Mouse (Mus musculus): ENCODE measurements around the gene Pappa2.

Pappa2 gene

GRCm38 (mm10) chr1:158765842-158766241 is 214.4 kb downstream of the Pappa2 start:
- DNase-seq (ENCODE audit: low spot score): no peak

DNA sequence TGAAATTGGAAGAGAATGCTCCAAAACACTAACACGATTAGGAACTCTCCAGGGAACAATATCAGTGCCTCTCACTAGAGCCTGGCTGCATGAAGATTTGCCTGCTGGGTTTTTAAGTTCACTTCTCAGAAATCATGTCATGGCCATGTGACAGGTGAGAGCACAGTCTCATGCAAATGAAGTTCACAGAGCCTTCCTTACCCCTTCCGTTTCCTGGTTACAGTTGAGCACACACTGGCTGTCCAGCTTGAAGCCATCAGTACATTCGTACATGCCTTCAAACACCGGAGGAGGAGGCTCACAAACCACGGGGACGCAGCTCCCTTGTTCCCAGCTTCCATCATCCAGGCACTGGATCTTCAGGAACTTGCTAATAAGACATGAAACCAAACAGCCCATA is 215.6 kb downstream of the Pappa2 start:
- DNase-seq (ENCODE audit: low spot score): no peak

DNA sequence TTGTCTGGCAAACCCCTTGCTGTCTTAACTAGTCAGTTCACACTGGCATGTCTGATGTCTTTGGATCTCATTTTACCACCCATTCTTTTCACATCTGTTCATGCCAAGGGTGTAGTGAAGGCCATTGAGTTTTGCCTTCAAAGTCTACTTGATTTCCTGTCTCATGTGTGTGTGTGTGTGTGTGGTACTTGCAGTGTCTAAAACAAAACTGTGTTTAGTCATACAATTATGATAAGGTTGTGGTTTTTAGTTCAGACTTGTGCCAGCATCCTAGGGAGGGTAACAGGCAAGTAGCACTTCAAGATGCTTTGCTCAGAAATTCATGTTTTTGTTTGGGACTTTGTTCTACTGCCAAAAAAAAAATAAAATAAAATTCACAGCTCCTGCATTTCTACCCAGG is 216.1 kb downstream of the Pappa2 start:
- DNase-seq (ENCODE audit: low spot score): no peak

DNA sequence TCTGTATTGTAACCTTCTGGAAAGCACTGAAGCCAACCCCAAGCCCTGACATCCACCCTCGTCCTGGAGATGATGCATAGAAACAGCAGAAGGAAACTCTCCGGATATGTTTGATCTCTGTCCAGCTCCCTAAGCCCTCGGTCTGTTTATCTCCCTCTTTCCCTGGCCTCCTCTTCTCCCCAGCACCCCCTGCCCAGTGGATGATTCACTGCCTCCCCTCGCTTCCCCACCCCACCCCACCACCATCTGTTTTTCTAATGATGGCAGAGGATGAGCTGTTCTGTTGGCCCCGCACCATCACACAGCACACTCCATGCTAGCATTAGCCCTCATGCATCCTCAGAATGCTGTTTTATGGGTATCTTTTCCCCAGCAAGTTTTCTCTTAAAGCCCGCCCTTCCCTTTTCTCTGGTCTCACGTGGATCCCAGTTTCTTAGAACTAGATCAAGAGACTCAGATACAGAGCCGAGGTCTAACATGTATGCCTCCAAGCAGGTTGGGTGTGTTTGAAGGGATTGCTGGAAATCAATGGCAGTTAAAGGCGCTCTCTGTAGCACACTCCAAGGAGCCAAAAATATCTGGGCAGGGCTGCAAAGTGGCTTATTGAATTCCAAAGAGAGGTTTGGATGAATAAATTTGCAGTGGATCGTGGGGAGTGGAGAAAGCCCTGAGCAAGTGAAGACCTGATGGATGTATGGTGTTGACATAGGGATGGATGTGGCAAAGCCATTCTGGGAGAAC is 231.8 kb downstream of the Pappa2 start:
- DNase-seq (ENCODE audit: low spot score): no peak

DNA sequence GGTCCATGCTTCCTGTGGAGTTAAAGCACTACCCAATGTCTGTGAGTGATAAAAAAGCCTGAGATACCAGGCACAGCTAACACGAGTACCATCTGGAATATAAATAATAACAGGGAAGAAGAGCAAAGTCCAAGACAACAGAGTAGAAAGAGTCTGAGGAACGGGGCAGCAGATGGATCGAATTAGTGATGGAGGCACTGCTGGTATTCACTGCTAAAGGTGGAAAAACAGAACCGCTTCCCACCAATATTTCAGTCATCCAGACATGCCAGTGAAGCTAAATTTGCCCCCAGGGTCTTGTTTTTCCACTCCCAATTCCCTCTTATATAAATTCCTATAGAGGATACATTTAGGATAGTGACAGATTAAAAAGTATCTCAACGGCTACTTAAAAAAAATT is 238.8 kb downstream of the Pappa2 start:
- DNase-seq (ENCODE audit: low spot score): peak; percentile 66

- no peak for DNase-seq (ENCODE audit: low spot score)
Measured at GRCm38 (mm10) chr1:158740949-158741348, 239.3 kb downstream of the Pappa2 start.

GRCm38 (mm10) chr1:158740161-158740766 is 240.0 kb downstream of the Pappa2 start:
- DNase-seq (ENCODE audit: low spot score): peak; percentile 26

DNA sequence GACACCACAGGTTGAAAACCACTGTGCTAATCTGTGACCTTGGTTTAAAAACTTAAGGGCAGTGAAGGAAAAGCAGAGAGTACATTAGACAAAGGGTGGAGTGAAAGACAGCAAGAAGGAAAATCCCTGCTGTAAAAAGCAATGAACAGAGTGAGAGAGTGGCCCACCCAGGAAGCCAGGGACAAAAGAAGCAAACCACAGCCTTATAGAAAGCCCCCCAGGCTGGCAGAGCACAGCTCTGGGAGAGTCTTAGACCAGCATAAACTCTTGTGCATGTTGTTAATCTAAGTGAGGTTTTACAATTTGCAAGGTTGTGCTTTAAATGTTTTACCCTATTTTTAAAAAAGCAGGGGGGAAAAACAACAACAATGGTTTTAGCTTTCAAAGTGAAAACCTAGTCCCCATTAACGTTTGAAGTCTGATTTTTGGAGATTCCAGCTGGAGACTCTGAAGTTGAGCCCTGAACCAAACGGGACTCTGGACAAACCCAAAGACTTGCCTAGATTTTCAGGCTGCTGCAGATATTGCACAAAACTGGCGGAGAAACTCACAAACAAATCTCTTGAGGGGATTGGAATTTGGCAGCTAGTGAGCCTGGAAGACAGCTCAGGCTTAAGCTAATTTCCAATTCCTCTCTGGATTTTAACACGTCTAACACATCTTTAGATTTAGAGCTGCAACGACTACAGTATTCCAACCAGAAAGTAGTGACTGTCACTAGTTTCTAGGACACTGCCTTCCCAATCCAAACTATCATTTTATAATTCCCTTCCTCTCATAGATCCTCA is 241.0 kb downstream of the Pappa2 start:
- no peak for DNase-seq (ENCODE audit: low spot score)

- no peak for DNase-seq (ENCODE audit: low spot score)
Measured at GRCm38 (mm10) chr1:158732868-158733496, 247.3 kb downstream of the Pappa2 start.

- DNase-seq (ENCODE audit: low spot score): peak; percentile 66
Measured at GRCm38 (mm10) chr1:158713301-158714095, 266.8 kb downstream of the Pappa2 start.

DNA sequence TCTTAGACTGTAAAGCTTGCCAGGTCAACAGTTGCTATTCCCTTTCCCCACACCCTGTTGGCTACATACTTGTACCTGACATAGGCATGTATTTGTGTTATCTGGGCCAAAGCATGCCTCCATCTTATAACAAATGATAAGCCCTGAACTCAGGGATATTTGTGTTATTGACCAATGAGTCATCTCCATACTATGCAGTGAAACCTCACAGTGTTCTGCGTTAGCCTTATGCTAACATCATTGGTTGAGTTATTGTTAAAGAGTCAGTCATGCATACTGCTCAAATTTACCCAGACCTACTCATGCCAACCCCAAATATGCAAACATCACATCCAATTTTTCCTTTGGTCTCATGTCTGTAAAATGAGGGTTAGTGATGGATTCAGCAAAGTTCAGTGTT is 279.0 kb downstream of the Pappa2 start:
- no peak for DNase-seq (ENCODE audit: low spot score)

DNA sequence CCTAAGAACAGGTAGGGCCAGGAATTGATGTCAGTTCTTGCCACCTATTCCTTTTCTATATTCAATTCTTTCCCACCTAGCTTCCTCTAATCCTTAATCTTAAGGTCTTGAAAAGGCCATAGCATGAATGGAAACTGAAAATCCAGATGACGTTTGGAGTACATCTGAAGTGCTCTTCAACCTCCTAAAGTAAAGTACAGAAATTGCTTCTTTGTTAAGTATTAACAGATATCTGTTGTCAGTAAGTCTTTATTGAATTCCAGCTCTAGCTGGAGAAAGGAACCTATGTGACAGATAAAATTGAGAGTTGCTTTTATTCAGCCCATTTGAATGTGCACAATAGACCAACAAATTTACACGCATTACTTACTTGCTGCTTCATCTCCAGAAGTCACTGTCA is 280.1 kb downstream of the Pappa2 start:
- DNase-seq (ENCODE audit: low spot score): no peak

DNA sequence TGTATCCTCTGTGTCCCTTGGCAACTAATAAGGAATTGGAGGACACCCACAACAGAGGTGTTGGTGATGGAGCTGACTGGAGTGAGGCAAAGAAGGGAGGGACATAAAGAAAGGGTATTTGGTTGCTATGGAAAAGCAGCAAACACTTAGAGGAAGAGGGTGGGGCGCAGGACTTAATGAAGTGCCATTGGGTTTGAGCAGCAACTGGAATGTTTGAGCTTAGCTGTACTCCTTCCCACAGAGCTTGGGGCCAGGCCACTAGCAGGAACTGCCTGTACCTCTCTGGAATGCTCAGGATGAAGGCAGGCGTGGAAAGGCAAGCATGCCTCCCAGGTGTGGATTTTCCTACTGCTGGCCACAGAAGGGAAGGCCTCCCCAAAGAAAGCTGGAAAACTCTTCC is 281.0 kb downstream of the Pappa2 start:
- no peak for DNase-seq (ENCODE audit: low spot score)

DNA sequence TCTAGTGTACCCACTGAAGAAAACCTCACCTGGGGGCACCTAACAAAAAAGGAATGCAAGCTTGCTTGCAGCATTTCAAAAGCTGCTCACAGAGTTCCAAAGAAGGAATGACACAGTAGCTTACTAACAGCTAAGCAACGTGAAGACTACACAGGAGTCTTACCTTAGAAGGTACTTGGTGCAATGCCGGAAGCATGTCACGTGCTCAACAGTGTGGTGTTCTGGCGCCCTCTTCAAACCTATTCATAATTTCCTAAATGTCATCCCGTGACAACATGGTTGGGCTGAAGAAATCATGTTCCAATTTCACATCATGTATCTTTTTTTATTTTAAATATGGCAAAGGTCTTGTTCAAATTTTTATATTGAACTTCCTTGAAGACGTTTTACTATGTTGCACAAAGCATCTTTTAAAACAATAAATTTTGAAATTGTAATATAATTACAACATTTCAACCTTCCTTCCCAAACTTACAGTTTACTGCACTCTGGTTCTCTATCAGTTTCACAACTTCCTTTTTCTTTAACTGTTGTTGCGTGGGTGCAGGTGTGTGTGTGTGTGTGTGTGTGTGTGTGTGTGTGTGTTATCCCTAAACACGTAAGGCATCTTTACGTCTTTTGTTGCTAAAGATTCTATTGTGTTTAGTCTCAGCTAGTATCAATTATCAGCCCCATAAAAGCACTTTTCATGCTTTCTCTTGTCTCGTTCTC is 282.3 kb downstream of the Pappa2 start:
- DNase-seq (ENCODE audit: low spot score): no peak

- DNase-seq (ENCODE audit: low spot score): no peak
Measured at GRCm38 (mm10) chr1:158697423-158697822, 282.9 kb downstream of the Pappa2 start.

GRCm38 (mm10) chr1:158687726-158688125 is 292.6 kb downstream of the Pappa2 start:
- DNase-seq (ENCODE audit: low spot score): no peak

- peak; percentile 80 for DNase-seq (ENCODE audit: low spot score)
Measured at GRCm38 (mm10) chr1:158669971-158670592, 310.2 kb downstream of the Pappa2 start.

- DNase-seq (ENCODE audit: low spot score): no peak
Measured at GRCm38 (mm10) chr1:158666001-158666400, 314.3 kb downstream of the Pappa2 start.
